Mouse (Mus musculus) megakaryocyte, embryonic 14.5 days (primary cell): ENCODE results near the gene Hand1.

Experiments
- FLI1 ChIP-seq: IDR thresholded peaks from 2 replicates; pipeline ENCODE4 v1.6.1; 2012; ENCODE audit warnings: low read length, inconsistent platforms, mixed read lengths
- GATA1 ChIP-seq: IDR thresholded peaks from 3 replicates; pipeline ENCODE4 v1.6.1; 2012; ENCODE audit warnings: mixed read lengths, low read length, inconsistent platforms, borderline replicate concordance

- TF ChIP-seq GATA1 (no peak), FLI1 (no peak)
Measured at GRCm38 (mm10) chr11:57876157-57876556, 43.5 kb upstream of the Hand1 start.
